Mouse (Mus musculus) lung, adult 2 months (tissue): Measurements from ENCODE around the gene Cish.

Experiments
- CTCF ChIP-seq: fragments of 200-500 bp; IDR thresholded peaks from 2 replicates; pipeline ENCODE4 v1.5.1; 2011; ENCODE audit warnings: mild to moderate bottlenecking, low read length, control low read depth; ENCODE audit not compliant: insufficient read depth
- POLR2A ChIP-seq: fragments of 200-500 bp; IDR thresholded peaks from 2 replicates; pipeline ENCODE4 v1.6.1; 2011; ENCODE audit warnings: low read depth, mild to moderate bottlenecking, control low read depth, low read length, borderline replicate concordance; ENCODE audit errors: extremely low read depth

DNA sequence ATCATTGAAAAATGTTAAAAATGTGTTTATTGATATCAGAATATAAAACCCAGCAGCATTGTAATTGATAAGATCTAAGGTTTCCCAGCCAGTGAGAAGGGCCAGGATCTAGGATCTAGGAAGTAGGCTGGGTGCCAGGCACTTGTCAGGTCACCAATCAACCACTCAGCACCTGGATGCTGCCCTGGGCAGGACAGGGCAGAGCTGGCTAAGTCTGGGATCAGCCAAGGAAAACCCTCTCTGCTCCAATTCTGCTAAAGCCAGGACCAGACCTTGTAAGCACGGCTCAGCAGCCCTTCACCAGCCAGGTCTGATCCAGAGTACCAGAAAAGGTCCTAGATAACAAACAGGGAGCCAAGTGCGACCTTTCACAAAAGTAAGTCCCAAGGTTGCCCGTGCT is 40.9 kb upstream of the Cish start:
- TF ChIP-seq POLR2A (no peak), CTCF (no peak)
